Mouse (Mus musculus) lung, postnatal 0 days (tissue): Measurements from ENCODE around the gene Cyth1.

Experiments used
- CTCF ChIP-seq: IDR thresholded peaks from 2 replicates; pipeline ENCODE4 v1.5.1; 2016; ENCODE audit warnings: antibody characterized with exemption, mild to moderate bottlenecking
- EP300 ChIP-seq: IDR thresholded peaks from 2 replicates; pipeline ENCODE4 v1.6.1; 2016; ENCODE audit warnings: antibody characterized with exemption, mild to moderate bottlenecking, control low read depth

DNA sequence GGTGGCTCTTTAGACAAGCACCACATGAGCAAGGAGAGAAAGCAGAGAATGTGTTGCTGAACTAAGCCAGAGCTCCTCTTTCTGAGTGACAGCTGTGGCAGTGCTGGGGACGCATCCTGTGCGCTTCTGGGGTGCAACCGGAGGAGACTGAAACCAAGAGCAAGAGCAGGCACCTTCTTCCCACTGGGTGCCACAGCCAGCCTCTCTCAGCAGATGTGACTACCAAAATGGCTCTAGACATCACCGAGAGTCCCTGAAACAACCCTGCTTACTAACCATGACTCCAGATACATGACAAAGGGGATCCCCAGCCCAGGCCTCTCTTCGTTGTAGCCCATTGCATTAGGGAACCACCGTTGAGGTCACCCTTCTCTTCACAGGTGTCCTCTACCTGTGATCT is 44.9 kb downstream of the Cyth1 start:
- TF ChIP-seq CTCF (no peak), EP300 (no peak)
